Mouse (Mus musculus) thymus, adult 2 months (tissue): ENCODE measurements around the gene Utp6.

Experiments
- CTCF ChIP-seq: fragments of 200-500 bp; IDR thresholded peaks from 2 replicates; pipeline ENCODE4 v1.5.1; 2012; ENCODE audit warnings: mild to moderate bottlenecking, control low read depth, low read length, moderate library complexity, borderline replicate concordance; ENCODE audit not compliant: control insufficient read depth, poor library complexity, insufficient read depth; ENCODE audit errors: extremely low read depth
- POLR2A ChIP-seq: fragments of 200-500 bp; IDR thresholded peaks from 2 replicates; pipeline ENCODE4 v1.6.1; 2012; ENCODE audit warnings: mild to moderate bottlenecking, low read length, control low read depth, moderate library complexity; ENCODE audit not compliant: control insufficient read depth, poor library complexity, insufficient read depth; ENCODE audit errors: extremely low read depth

GRCm38 (mm10) chr11:79967752-79968151 is 5.6 kb upstream of the Utp6 start:
- TF ChIP-seq CTCF, result no peak
- no peak for TF ChIP-seq POLR2A
